Mouse (Mus musculus) embryonic facial prominence, embryonic 13.5 days (tissue): ENCODE measurements around the gene Ttll5. TPM values are rescaled to one million over a fixed set of nuclear protein-coding genes. Genes with fewer than 3 reads are reported as not detected.

ENCODE experiments used
- ATAC-seq: fragments of 200-750 bp; cut with Nextera tagmentation; 2 replicates; pipeline ENCODE4 v1.8.0; 2017; ENCODE audit warnings: low read depth; ENCODE audit not compliant: insufficient number of reproducible peaks, insufficient read depth, low FRiP score, low TSS enrichment
- H3K27ac ChIP-seq: fragments of 300-500 bp; sonication (generic); 2 replicates; pipeline ENCODE4 v1.5.1; 2015; ENCODE audit warnings: moderate library complexity, mild to moderate bottlenecking, inconsistent platforms
- H3K27me3 ChIP-seq: fragments of 300-500 bp; sonication (generic); 2 replicates; pipeline ENCODE4 v1.6.1; 2015; ENCODE audit warnings: mild to moderate bottlenecking, inconsistent platforms
- H3K36me3 ChIP-seq: fragments of 300-500 bp; sonication (generic); 2 replicates; pipeline ENCODE4 v1.6.1; 2015; ENCODE audit warnings: mild to moderate bottlenecking, inconsistent platforms
- H3K4me1 ChIP-seq: fragments of 300-500 bp; sonication (generic); 2 replicates; pipeline ENCODE4 v1.6.1; 2015; ENCODE audit warnings: inconsistent platforms
- H3K4me2 ChIP-seq: fragments of 300-500 bp; sonication (generic); 2 replicates; pipeline ENCODE4 v1.6.1; 2015; ENCODE audit warnings: moderate library complexity, mild to moderate bottlenecking, inconsistent platforms
- H3K4me3 ChIP-seq: fragments of 300-500 bp; sonication (generic); 2 replicates; pipeline ENCODE4 v1.5.1; 2015; ENCODE audit warnings: mild to moderate bottlenecking, inconsistent platforms
- H3K9ac ChIP-seq: fragments of 300-500 bp; sonication (generic); 2 replicates; pipeline ENCODE4 v1.6.1; 2015; ENCODE audit warnings: mild to moderate bottlenecking, inconsistent platforms
- H3K9me3 ChIP-seq: fragments of 300-500 bp; sonication (generic); 2 replicates; pipeline ENCODE4 v1.6.1; 2016; ENCODE audit warnings: inconsistent platforms
- WGBS: fragments of 180-500 bp; shearing (Covaris S2); methylation state at CpG from one replicate; pipeline ENCODE4 v1.1.7; 2015; ENCODE audit warnings: mixed read lengths; 5-methylcytosine and 5-hydroxymethylcytosine counted together
- polyA plus RNA-seq: library from polyadenylated mRNA; unstranded; fragments of >200 nt; fragmentation: Nextera tagmentation; extraction: Ambion mirVana; gene quantifications from 2 replicates; pipeline ENCODE4 v1.2.1, GENCODE M21; 2015

The Ttll5 gene
- polyA plus RNA-seq, 1 experiment from 2014 or later = 17.3 TPM

DNA sequence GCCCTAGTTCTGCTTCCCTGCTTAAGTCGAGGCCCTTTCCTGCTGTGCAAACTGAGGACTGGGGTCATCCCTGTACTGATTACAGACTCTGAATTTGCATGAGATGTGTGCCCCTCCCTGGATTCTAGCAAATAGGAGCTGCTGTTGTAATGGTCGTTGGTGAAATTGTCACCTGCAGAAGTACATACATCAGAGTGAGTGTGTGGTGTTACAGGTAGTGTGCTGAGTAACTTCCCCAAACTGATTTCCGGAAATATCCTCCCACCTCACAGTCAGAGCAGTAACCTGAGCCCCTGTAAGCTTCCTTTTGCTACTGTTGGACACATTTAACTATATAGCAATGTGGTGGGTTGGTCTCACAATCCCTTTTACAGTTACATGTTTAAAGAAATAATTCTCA lies 131.2 kb downstream of the Ttll5 start:
- Histone ChIP-seq H3K4me3 (no peak overlapping the region), H3K36me3 (peaks cover 11% of the 10 kb centered on the region), H3K4me2 (no peak overlapping the region), H3K4me1 (peaks cover 34% of the 10 kb centered on the region), H3K9me3 (no peaks in the 10 kb centered on the region), H3K27ac (no peak overlapping the region), H3K9ac (no peak overlapping the region), H3K27me3 (no peaks in the 10 kb centered on the region)
- WGBS = 60% methylated on average over 3 of the region's 3 CpGs
- ATAC-seq = no peak

DNA sequence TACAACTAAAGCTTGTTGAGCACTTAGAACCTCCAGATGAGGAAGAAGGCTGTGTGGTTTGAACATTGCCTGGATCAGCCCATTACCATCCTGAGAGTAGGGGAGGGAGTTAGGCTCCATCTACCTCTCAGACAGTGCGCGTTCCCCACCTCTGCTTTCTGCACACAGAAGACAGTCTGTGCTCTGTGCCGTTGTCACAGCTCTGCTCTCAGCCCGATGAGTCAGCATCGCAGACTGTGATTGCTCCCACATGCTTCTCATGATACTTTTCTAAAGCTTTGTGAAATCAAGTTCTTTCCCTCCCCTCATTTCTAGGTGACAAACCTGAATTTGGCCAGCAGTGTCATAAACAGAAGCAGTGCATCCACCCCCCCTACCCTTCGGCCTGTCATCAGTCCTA lies 131.8 kb downstream of the Ttll5 start:
- Histone ChIP-seq H3K27me3 (no peaks in the 10 kb centered on the region), H3K4me2 (no peak overlapping the region), H3K4me1 (peaks cover 35% of the 10 kb centered on the region), H3K9ac (no peak overlapping the region), H3K36me3 (peaks cover 11% of the 10 kb centered on the region), H3K27ac (peak overlapping the region; percentile 1; the same call in 1 of the 2 replicates), H3K9me3 (no peaks in the 10 kb centered on the region), H3K4me3 (no peak overlapping the region)
- no peak for ATAC-seq
- WGBS = 67% methylated on average over 6 of the region's 6 CpGs

DNA sequence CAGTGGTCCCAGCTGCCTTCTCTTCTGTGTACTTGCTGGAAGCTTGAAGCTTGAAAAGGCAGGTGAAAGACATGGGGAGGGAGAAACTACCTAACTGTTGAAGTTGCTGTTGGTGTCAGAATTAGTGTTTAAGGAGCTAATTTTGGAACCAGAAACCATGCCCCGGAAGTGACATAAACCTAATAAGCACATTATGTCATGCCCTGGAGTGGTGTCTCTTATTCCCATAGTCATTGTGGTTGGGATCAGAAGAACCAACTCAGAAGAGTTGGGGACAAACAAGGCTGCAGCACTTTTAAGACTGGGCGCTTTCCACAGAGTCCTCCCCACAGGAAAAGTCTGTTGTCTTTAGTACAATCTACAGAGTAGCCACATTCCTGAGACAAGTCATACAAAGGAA lies 134.0 kb downstream of the Ttll5 start:
- WGBS = 84% methylated on average over 2 of the region's 2 CpGs
- Histone ChIP-seq H3K4me1 (peaks cover 47% of the 10 kb centered on the region), H3K4me2 (no peak overlapping the region), H3K9ac (no peak overlapping the region), H3K27ac (0 out of 2 replicates have a peak overlapping the region, but pooled peaks have one; percentile 23), H3K9me3 (no peaks in the 10 kb centered on the region), H3K36me3 (peaks cover 7% of the 10 kb centered on the region), H3K27me3 (no peaks in the 10 kb centered on the region), H3K4me3 (no peak overlapping the region)
- no peak for ATAC-seq

DNA sequence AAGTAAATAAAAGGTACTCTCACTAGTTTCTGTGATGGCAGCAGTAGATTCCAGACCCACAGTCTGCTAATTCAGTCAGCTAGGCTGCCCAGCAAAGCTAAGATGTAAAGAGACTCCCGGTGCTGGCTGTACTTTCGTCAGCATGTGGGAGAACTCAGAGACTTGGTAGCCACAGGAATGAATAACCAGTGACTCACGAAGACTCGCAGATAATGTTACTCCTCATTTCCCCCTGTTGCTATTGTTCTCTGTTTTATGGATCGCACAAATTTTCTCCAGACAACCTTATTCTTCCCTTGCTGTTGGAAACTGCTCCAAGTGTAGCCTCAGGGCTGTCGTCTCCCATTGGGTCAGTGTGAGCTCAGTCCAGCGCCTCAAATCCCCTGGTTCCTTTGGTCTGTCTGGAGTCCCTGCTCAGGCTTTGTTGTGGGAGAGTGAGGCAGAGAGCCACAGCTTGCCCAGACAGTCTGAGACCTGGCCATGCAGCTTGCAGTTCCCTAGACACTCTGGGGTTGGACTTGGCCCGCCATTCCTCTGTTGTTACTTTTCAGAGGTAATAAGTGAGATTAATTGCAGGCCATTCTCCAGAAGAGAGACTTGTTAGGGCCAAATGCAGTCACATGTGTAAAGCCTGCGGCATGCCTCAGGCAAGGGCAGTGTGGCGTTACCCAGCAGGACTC lies 135.5 kb downstream of the Ttll5 start:
- Histone ChIP-seq H3K4me2 (no peak overlapping the region), H3K9me3 (no peaks in the 10 kb centered on the region), H3K4me3 (no peak overlapping the region), H3K9ac (no peak overlapping the region; the same call in 1 of the 2 replicates), H3K36me3 (peaks cover 13% of the 10 kb centered on the region; the same call in 1 of the 2 replicates), H3K27ac (peak overlapping the region; percentile 81), H3K27me3 (no peaks in the 10 kb centered on the region), H3K4me1 (peaks cover 51% of the 10 kb centered on the region)
- peak; percentile 62 for ATAC-seq
- WGBS = 42% methylated on average over 10 of the region's 10 CpGs

DNA sequence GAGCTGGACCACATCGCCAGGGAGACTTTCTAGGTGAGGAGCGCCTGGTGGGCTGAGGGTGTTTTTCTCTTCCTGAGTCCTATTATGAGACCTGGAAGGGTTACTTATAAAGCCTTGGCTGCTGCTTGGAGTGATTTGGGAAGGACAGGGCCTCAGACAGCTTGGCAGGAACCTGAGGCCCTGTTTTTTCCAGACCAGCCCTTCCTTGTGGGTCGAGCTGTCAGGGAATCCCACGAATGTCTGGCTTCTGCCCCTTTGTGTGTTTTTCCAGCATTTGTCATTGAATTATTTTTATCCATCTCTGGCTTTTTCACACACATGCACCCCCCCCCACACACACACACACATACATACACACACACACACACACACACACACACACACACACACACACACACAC lies 136.2 kb downstream of the Ttll5 start:
- Histone ChIP-seq H3K27ac (peak overlapping the region; percentile 81), H3K9me3 (no peaks in the 10 kb centered on the region), H3K27me3 (no peaks in the 10 kb centered on the region), H3K4me2 (no peak overlapping the region), H3K4me1 (peaks cover 47% of the 10 kb centered on the region), H3K36me3 (peaks cover 13% of the 10 kb centered on the region; the same call in 1 of the 2 replicates), H3K4me3 (no peak overlapping the region), H3K9ac (no peak overlapping the region)
- WGBS = 76% methylated on average over 4 of the region's 4 CpGs
- no peak for ATAC-seq

DNA sequence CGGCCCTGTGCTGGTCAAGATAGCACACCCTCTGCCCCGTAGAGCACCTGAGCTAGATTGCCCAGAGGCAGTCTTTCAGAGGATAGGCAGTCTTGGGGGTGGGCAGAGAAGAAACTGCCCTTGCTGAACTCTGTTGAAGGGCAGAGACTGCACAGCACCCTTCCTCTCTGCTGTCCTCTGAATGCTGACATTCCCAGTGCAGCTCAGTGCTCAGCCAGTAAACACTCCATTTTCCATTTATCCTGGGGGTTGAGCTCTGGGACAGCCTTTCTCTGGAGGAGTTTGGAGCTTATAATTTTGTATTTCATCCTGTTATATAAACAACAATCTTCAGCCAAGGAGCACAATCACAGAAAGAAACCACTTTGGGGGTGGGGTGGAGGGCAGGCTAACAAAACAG lies 138.7 kb downstream of the Ttll5 start:
- no peak overlapping the region for H3K4me2 ChIP-seq
- 78% methylated on average over 2 of the region's 2 CpGs for WGBS
- no peaks in the 10 kb centered on the region for H3K9me3 ChIP-seq
- peaks cover 39% of the 10 kb centered on the region for H3K4me1 ChIP-seq
- no peak overlapping the region for H3K4me3 ChIP-seq
- peak overlapping the region; percentile 66 for H3K27ac ChIP-seq
- H3K36me3 ChIP-seq = peaks cover 13% of the 10 kb centered on the region; the same call in 1 of the 2 replicates
- no peak for ATAC-seq
- H3K27me3 ChIP-seq = no peaks in the 10 kb centered on the region
- no peak overlapping the region for H3K9ac ChIP-seq

DNA sequence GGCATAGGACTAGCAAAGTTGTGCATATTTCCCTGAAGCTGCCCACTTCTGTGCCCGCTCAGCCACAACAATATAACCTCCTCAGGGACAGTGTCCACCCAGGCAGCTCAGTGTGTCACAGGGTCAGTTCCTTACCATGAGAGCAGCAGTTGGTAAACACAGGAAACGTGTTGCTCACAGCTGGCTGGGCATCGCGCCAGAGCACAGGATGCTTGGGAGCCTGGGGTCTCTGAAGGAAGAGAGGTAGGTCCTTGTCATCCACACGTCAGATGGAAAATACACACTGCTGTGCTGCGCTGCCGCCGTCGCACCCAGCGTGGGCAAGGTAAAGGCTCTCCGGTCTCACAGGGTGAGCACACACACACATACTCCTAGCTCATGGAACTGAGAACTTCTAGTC lies 139.2 kb downstream of the Ttll5 start:
- H3K4me1 ChIP-seq = peaks cover 37% of the 10 kb centered on the region
- no peak for ATAC-seq
- no peaks in the 10 kb centered on the region for H3K27me3 ChIP-seq
- no peak overlapping the region for H3K4me3 ChIP-seq
- no peak overlapping the region for H3K4me2 ChIP-seq
- no peaks in the 10 kb centered on the region for H3K9me3 ChIP-seq
- H3K9ac ChIP-seq = no peak overlapping the region
- peaks cover 13% of the 10 kb centered on the region; the same call in 1 of the 2 replicates for H3K36me3 ChIP-seq
- WGBS = 81% methylated on average over 11 of the region's 11 CpGs
- peak overlapping the region; percentile 66 for H3K27ac ChIP-seq

DNA sequence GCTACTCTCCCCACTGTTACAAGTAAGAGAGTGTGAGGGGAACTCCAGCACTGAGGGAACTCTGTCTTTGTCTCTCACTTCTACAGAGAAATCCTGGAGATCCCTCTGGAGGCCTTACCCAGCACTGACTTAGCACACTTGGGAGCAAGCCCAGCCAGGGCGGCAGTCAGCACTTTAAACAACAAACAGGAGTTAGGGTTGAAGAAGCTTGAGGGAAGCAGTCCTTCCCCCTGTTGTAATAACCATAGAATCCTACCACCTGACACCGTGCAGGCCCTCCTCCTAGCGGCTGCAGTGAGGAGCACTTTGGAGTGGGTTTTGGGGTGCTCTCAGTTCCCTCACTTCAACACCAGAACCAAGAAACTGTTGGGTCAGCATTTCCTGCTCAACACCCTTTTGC lies 140.0 kb downstream of the Ttll5 start:
- H3K9ac ChIP-seq = no peak overlapping the region
- ATAC-seq = no peak

DNA sequence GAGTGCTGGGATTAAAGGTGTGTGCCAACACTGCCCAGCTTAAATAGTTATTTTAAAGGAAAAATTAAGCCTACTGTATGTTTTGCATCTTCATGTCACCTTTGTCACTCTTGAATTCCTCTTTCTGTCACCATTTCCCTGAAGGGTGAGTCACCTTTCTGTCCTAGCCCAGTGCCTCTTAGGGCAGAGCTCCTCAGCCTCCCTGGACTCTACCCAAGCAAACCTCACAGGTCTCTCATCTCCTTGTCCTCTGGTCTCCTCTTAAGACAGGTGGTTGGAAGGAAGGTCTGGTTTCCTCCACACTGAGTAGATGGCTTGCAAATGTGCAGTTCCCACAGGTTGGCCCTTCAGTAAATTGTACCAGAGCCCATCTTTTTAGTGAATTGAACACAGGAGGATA lies 143.4 kb downstream of the Ttll5 start:
- Histone ChIP-seq H3K4me2 (no peak overlapping the region), H3K36me3 (peaks cover 13% of the 10 kb centered on the region; the same call in 1 of the 2 replicates), H3K27me3 (no peaks in the 10 kb centered on the region), H3K4me1 (peaks cover 39% of the 10 kb centered on the region), H3K4me3 (no peak overlapping the region), H3K9ac (no peak overlapping the region), H3K27ac (no peak overlapping the region), H3K9me3 (no peaks in the 10 kb centered on the region)
- no peak for ATAC-seq

More for the DNA sequence above, 140.0 kb downstream of the Ttll5 start:
- Histone ChIP-seq H3K27me3 (no peaks in the 10 kb centered on the region), H3K36me3 (peaks cover 13% of the 10 kb centered on the region; the same call in 1 of the 2 replicates), H3K4me3 (no peak overlapping the region), H3K9me3 (no peaks in the 10 kb centered on the region), H3K27ac (no peak overlapping the region), H3K4me2 (no peak overlapping the region), H3K4me1 (peaks cover 33% of the 10 kb centered on the region)
- 81% methylated on average over 3 of the region's 3 CpGs for WGBS

DNA sequence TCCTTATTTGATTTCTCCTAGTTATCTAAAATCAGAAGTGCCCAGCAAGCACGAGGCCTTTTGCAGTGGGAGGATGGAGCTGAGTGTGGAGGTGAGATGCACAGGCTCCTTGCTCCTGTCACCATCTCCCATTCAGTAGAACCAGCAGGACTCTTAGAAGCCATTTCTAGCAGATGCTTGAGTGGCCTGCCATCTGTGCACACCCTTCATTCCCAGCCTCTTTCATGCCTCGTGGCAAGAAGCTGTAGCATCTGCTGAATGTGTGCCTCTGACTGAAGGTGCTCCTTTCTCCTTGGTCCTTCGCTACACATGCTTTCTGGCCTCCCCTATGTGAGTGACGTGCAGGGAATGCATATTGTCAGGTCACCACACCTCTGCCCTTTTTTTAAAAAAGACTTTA lies 143.9 kb downstream of the Ttll5 start:
- Histone ChIP-seq H3K36me3 (peaks cover 13% of the 10 kb centered on the region; the same call in 1 of the 2 replicates), H3K27ac (no peak overlapping the region), H3K4me2 (no peak overlapping the region), H3K4me3 (no peak overlapping the region), H3K27me3 (no peaks in the 10 kb centered on the region), H3K4me1 (peaks cover 36% of the 10 kb centered on the region), H3K9ac (no peak overlapping the region), H3K9me3 (no peaks in the 10 kb centered on the region)
- 77% methylated on average over 4 of the region's 4 CpGs for WGBS
- no peak for ATAC-seq

DNA sequence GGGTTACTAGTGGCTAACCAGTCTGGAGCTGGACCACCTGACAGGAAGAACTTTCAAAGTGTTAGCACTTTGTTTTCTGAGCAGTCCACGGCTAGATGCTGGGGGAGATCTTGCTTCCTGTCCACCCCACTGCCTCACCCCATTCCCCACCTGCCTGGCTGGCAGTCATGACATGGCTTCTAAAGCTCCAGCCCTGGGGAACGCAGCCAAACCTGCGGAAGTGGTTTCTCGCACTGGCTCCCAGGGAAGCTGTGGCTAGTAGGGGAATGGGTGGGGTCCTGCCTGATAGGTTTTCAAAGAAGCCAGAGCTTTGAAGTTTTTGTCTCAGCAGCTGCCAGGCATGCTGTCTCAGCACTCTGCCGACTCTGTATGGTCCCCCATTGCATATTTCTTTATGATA lies 145.1 kb downstream of the Ttll5 start:
- Histone ChIP-seq H3K36me3 (peaks cover 3% of the 10 kb centered on the region; the same call in 1 of the 2 replicates), H3K9ac (no peak overlapping the region), H3K4me2 (peak overlapping the region; percentile 18; the same call in 1 of the 2 replicates), H3K27ac (peak overlapping the region; percentile 48; the same call in 1 of the 2 replicates), H3K9me3 (no peaks in the 10 kb centered on the region), H3K4me1 (peaks cover 39% of the 10 kb centered on the region), H3K4me3 (no peak overlapping the region), H3K27me3 (no peaks in the 10 kb centered on the region)
- no peak for ATAC-seq
- 41% methylated on average over 5 of the region's 5 CpGs for WGBS

DNA sequence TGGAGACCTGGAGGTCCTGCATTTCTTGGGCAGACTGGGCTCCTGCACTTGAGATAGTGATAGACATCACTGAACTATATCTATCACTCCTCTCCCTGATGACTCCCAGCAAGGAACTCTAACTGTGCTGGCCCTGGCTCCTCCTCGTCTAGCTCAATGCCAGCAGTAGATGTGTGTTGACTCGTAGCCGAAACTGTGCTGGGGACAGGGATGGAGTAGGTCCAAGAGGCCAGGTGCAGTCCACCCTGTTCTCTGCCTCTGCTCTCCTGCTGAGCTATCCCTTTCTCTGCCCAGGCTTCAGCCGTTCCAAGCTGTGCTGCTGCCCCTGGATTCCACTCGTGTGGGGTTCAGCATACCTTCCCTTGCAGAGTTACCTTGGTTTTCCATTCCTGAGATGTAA lies 145.7 kb downstream of the Ttll5 start:
- 72% methylated on average over 5 of the region's 5 CpGs for WGBS
- Histone ChIP-seq H3K27ac (peak overlapping the region; percentile 48; the same call in 1 of the 2 replicates), H3K4me1 (peaks cover 39% of the 10 kb centered on the region), H3K4me3 (no peak overlapping the region), H3K36me3 (no peaks in the 10 kb centered on the region), H3K4me2 (no peak overlapping the region), H3K9ac (no peak overlapping the region), H3K27me3 (no peaks in the 10 kb centered on the region), H3K9me3 (no peaks in the 10 kb centered on the region)
- ATAC-seq = no peak
